Mouse (Mus musculus): ENCODE results near the gene Adgrl3. TPM values are rescaled to one million over a fixed set of nuclear protein-coding genes. Genes with fewer than 3 reads are reported as not detected.

The Adgrl3 gene
- polyA plus RNA-seq, 1 experiment: 17.1 TPM

DNA sequence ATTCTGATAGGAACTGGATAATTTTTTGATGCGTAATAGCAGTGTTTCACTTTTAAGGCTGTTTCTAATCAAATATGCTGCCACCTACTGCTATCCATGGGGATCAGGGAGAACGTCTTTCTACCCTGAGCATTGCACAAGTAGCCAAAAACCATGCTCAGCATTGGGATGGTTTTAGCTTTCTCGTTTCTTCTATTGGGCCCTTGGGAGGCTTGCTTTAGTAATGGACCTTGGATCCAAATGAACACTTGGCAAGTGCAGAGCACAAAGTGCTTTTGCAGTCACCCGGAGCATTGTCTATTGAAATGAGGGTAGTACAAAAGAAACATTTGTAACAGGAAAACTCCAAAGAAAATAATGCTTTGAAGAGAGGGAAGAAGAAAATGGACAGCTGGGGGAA lies 620.2 kb downstream of the Adgrl3 start:
- H3K27me3 ChIP-seq (ENCODE audit: control insufficient read depth, insufficient read depth, low read length): no peaks in the 10 kb centered on the region
- no peak overlapping the region for H3K4me3 ChIP-seq (ENCODE audit: control insufficient read depth, low read depth, low read length)
- TF ChIP-seq CTCF (IDR thresholded peaks at IDR 0.05; ENCODE audit: control insufficient read depth, insufficient read depth, insufficient replicate concordance, low read depth, low read length): no peak
- TF ChIP-seq POLR2A (IDR thresholded peaks at IDR 0.05; ENCODE audit: control insufficient read depth, low read depth, low read length): no peak
- H3K4me1 ChIP-seq (ENCODE audit: control insufficient read depth, insufficient read depth, low read length): no peaks in the 10 kb centered on the region
- no peak overlapping the region for H3K27ac ChIP-seq (ENCODE audit: control insufficient read depth, insufficient read depth, low read depth, low read length)
- no peaks in the 10 kb centered on the region for H3K36me3 ChIP-seq (ENCODE audit: control insufficient read depth, insufficient read depth, low read length)

DNA sequence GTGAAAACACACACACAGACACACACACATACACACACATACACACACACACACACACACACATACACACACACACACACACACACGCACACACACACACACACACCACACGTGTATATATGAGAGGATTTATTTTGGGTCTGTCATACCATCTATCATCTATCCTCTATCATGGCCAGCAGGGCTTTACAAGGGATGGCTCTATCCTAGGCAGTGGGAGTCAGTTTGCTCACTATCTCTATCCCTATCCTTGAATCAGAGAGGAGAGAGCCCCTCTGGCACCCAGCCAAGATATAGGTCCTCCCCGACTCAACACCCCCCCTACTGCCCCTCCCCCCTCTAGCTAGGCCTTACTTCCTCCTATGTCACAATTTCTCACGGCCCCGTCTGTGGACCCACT lies 625.6 kb downstream of the Adgrl3 start:
- H3K27me3 ChIP-seq (ENCODE audit: control insufficient read depth, insufficient read depth, low read length): no peaks in the 10 kb centered on the region
- peaks cover 3% of the 10 kb centered on the region; the same call in 1 of the 2 replicates for H3K4me1 ChIP-seq (ENCODE audit: control insufficient read depth, insufficient read depth, low read length)
- H3K27ac ChIP-seq (ENCODE audit: control insufficient read depth, insufficient read depth, low read depth, low read length): no peak overlapping the region
- TF ChIP-seq POLR2A (IDR thresholded peaks at IDR 0.05; ENCODE audit: control insufficient read depth, low read depth, low read length): no peak
- TF ChIP-seq CTCF (IDR thresholded peaks at IDR 0.05; ENCODE audit: control insufficient read depth, insufficient read depth, insufficient replicate concordance, low read depth, low read length): no peak
- H3K4me3 ChIP-seq (ENCODE audit: control insufficient read depth, low read depth, low read length): no peak overlapping the region
- no peaks in the 10 kb centered on the region for H3K36me3 ChIP-seq (ENCODE audit: control insufficient read depth, insufficient read depth, low read length)

DNA sequence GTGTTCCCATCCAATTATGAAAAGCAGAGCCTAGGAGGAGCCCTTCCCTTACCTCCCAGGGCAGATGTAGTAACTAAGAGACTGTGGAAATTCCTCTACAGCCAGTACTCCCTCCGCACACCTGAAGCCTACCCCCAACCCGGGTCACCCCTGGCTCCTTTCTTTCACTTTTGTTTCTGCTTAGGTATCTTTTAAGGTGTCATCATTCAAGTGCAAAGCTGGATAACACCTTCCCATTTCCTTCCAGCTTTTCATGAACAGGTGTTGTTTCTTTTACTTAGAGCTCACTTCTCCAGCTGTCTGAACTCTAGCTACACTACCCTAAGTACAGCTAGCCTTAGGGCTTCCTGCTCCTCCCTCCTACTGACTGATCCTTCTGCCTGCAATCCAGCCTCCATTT lies 634.0 kb downstream of the Adgrl3 start:
- Histone ChIP-seq H3K27me3 (ENCODE audit: control insufficient read depth, insufficient read depth, low read length) (no peaks in the 10 kb centered on the region), H3K36me3 (ENCODE audit: control insufficient read depth, insufficient read depth, low read length) (no peaks in the 10 kb centered on the region)

DNA sequence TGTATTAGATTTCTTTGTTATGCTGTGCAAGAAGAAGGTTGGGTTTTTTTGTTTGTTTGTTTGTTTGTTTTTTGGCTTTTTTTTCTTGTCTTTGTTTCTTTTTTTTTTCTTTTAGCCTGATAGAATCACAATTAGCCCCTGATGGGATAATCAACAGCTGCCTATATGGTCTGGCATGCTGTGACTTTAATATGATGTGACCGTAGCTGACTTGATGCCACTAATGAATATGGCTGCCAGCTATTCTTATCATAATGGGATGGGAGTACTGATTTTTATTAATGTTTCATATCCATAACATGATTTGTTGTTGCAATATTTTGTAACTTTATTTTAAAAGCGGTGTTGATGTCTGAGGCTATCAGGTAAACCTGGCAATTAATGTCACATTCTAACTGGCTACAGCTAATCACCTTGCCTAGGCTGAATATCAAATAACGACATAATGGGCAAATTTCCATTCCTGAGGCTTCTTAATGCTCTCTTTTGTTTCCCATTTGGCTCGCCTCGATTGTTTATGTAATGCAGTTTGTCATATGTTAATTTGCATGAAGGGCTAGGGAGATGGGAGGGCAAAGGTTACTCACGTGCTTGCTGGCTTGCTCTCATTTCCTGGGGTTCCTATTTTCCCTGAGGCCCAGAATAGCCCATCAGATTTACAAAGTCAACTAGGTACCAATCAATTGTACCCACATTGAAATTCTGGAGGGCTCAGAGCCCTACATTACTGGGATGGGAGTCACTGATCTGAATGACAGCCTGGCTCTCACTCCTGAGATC lies 641.9 kb downstream of the Adgrl3 start:
- Histone ChIP-seq H3K27me3 (ENCODE audit: control insufficient read depth, insufficient read depth, low read length) (no peaks in the 10 kb centered on the region), H3K27ac (ENCODE audit: control insufficient read depth, insufficient read depth, low read depth, low read length) (no peak overlapping the region), H3K36me3 (ENCODE audit: control insufficient read depth, insufficient read depth, low read length) (no peaks in the 10 kb centered on the region), H3K4me1 (ENCODE audit: control insufficient read depth, insufficient read depth, low read length) (no peaks in the 10 kb centered on the region), H3K4me3 (ENCODE audit: control insufficient read depth, low read depth, low read length) (no peak overlapping the region)
- TF ChIP-seq POLR2A (IDR thresholded peaks at IDR 0.05; ENCODE audit: control insufficient read depth, low read depth, low read length): no peak
- no peak for TF ChIP-seq CTCF (IDR thresholded peaks at IDR 0.05; ENCODE audit: control insufficient read depth, insufficient read depth, insufficient replicate concordance, low read depth, low read length)

More for the DNA sequence above, 634.0 kb downstream of the Adgrl3 start:
- H3K4me1 ChIP-seq (ENCODE audit: control insufficient read depth, insufficient read depth, low read length): no peaks in the 10 kb centered on the region
- no peak overlapping the region for H3K27ac ChIP-seq (ENCODE audit: control insufficient read depth, insufficient read depth, low read depth, low read length)
- no peak for TF ChIP-seq POLR2A (IDR thresholded peaks at IDR 0.05; ENCODE audit: control insufficient read depth, low read depth, low read length)
- TF ChIP-seq CTCF (IDR thresholded peaks at IDR 0.05; ENCODE audit: control insufficient read depth, insufficient read depth, insufficient replicate concordance, low read depth, low read length): no peak
- no peak overlapping the region for H3K4me3 ChIP-seq (ENCODE audit: control insufficient read depth, low read depth, low read length)

DNA sequence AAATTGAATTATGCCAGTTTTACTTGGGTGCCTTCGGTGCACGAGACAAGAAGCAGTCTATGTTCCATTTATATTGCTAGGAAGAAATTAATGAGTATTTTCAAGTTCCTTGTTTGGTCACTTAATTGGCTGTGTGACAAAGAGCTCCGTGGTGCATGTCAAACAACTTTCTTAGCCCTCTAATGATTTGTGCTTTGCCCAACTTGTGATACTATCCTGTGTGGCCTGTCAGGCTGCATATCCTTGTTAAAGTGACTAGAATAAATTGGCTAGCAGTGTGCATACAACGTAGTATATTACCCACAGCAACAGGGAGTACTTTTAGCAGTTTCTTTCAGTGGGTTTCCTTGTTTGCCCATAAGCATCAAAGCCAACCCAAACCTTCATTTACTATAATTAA lies 651.1 kb downstream of the Adgrl3 start:
- TF ChIP-seq CTCF (IDR thresholded peaks at IDR 0.05; ENCODE audit: control insufficient read depth, insufficient read depth, insufficient replicate concordance, low read depth, low read length) (no peak), POLR2A (IDR thresholded peaks at IDR 0.05; ENCODE audit: control insufficient read depth, low read depth, low read length) (no peak)
- H3K4me3 ChIP-seq (ENCODE audit: control insufficient read depth, low read depth, low read length): no peak overlapping the region
- H3K27ac ChIP-seq (ENCODE audit: control insufficient read depth, insufficient read depth, low read depth, low read length): no peak overlapping the region
- H3K27me3 ChIP-seq (ENCODE audit: control insufficient read depth, insufficient read depth, low read length): no peaks in the 10 kb centered on the region
- H3K36me3 ChIP-seq (ENCODE audit: control insufficient read depth, insufficient read depth, low read length): no peaks in the 10 kb centered on the region
- H3K4me1 ChIP-seq (ENCODE audit: control insufficient read depth, insufficient read depth, low read length): no peaks in the 10 kb centered on the region

DNA sequence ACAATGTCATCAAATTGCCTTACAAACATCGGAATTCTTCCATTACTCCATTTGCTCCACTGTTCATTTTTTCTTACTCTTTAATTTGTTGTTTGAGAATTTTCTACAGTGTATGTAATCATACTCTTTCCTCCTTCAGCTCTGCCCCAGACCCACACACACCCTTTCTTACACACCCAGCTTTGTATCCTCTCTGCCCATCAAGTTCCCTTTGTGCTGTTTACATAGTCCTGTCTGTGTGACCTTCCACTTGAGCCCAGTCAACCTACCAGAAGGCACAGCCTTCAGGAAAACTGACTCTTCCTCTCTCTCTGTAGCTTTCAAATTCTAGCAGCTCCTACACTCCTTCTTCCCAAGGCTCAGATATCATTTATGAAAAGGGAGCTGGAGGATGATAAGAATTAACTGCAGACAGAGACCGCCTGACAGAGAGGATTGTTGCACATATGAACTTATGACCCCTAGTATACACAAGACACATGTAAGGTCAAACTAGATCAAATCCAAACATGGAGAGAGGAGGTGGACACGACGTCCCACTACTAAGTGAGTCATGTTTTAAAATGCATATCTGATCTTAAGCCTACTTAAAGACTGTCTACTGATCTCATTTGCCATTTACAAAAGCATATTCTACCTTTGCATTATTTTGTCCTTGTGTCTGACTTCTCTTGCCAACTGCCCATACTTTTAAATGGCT lies 654.5 kb downstream of the Adgrl3 start:
- no peaks in the 10 kb centered on the region for H3K36me3 ChIP-seq (ENCODE audit: control insufficient read depth, insufficient read depth, low read length)
- no peaks in the 10 kb centered on the region for H3K4me1 ChIP-seq (ENCODE audit: control insufficient read depth, insufficient read depth, low read length)
- H3K27ac ChIP-seq (ENCODE audit: control insufficient read depth, insufficient read depth, low read depth, low read length): no peak overlapping the region
- no peak for TF ChIP-seq POLR2A (IDR thresholded peaks at IDR 0.05; ENCODE audit: control insufficient read depth, low read depth, low read length)
- no peak for TF ChIP-seq CTCF (IDR thresholded peaks at IDR 0.05; ENCODE audit: control insufficient read depth, insufficient read depth, insufficient replicate concordance, low read depth, low read length)
- H3K4me3 ChIP-seq (ENCODE audit: control insufficient read depth, low read depth, low read length): no peak overlapping the region
- no peaks in the 10 kb centered on the region for H3K27me3 ChIP-seq (ENCODE audit: control insufficient read depth, insufficient read depth, low read length)

DNA sequence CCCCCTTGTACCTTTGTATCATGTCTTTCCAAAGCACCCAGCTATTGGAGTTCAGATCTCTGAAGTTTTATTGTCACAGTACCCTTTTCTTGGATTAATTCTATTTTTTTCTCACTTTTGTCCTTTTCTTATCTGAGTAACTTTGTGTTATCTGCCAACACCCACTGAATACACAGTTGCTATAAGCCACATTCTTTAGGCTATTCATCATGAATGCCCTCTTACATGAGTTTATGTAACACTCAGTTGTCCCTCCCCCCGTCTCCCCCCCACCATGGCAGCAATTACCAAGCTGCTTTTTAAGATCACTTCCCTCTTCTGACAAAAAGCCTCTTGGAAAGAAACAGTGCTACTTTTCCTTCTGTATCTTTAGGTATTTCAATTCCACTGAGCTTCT lies 655.0 kb downstream of the Adgrl3 start:
- Histone ChIP-seq H3K36me3 (ENCODE audit: control insufficient read depth, insufficient read depth, low read length) (no peaks in the 10 kb centered on the region), H3K4me3 (ENCODE audit: control insufficient read depth, low read depth, low read length) (no peak overlapping the region), H3K4me1 (ENCODE audit: control insufficient read depth, insufficient read depth, low read length) (no peaks in the 10 kb centered on the region), H3K27me3 (ENCODE audit: control insufficient read depth, insufficient read depth, low read length) (no peaks in the 10 kb centered on the region), H3K27ac (ENCODE audit: control insufficient read depth, insufficient read depth, low read depth, low read length) (no peak overlapping the region)
- TF ChIP-seq CTCF (IDR thresholded peaks at IDR 0.05; ENCODE audit: control insufficient read depth, insufficient read depth, insufficient replicate concordance, low read depth, low read length) (no peak), POLR2A (IDR thresholded peaks at IDR 0.05; ENCODE audit: control insufficient read depth, low read depth, low read length) (no peak)
